Mouse (Mus musculus): Measurements from ENCODE around the gene Scn3b. TPM values are rescaled to one million over a fixed set of nuclear protein-coding genes. Genes with fewer than 3 reads are reported as not detected.

The Scn3b gene
- 0.65 and 1.5 TPM in 2 replicates for polyA plus RNA-seq (2016; fragmentation: Nextera tagmentation; extraction: Ambion mirVana)

GRCm38 (mm10) chr9:40269103-40269861, at the start of gene Scn3b:
TSS of gene Scn3b (plus strand) at chr9:40269217.
- Histone ChIP-seq H3K36me3 (no peaks in the 10 kb centered on the region), H3K4me3 (replicated peaks) (peak within 1 kb of the TSS; percentile 25), H3K27me3 (peaks cover 39% of the 10 kb centered on the region), H3K4me2 (peak within 1 kb of the TSS; percentile 51), H3K9ac (replicated peaks) (no peak within 1 kb of the TSS), H3K4me1 (replicated peaks) (peaks cover 15% of the 10 kb centered on the region), H3K27ac (no peak within 1 kb of the TSS), H3K9me3 (no peaks in the 10 kb centered on the region)
- ATAC-seq (ENCODE audit: insufficient number of reproducible peaks, insufficient read depth, low FRiP score, low TSS enrichment, low read depth) = peak; percentile 50
- under 1% methylated on average over 42 of the region's 42 CpGs for WGBS

- Histone ChIP-seq H3K4me2 (no peak overlapping the region), H3K27ac (no peak overlapping the region), H3K9ac (replicated peaks) (no peak overlapping the region), H3K4me3 (replicated peaks) (no peak overlapping the region), H3K27me3 (no peaks in the 10 kb centered on the region), H3K9me3 (no peaks in the 10 kb centered on the region), H3K36me3 (no peaks in the 10 kb centered on the region), H3K4me1 (replicated peaks) (no peaks in the 10 kb centered on the region)
- no peak for ATAC-seq (ENCODE audit: insufficient number of reproducible peaks, insufficient read depth, low FRiP score, low TSS enrichment, low read depth)
- 72% methylated on average over 4 of the region's 4 CpGs for WGBS
Observed at GRCm38 (mm10) chr9:40224289-40224688, 44.7 kb upstream of the Scn3b start.

- no peaks in the 10 kb centered on the region for H3K9me3 ChIP-seq
- ATAC-seq (ENCODE audit: insufficient number of reproducible peaks, insufficient read depth, low FRiP score, low TSS enrichment, low read depth) = peak; percentile 56; the same call in 1 of the 2 replicates
Observed at GRCm38 (mm10) chr9:40227874-40228789, 40.9 kb upstream of the Scn3b start.

GRCm38 (mm10) chr9:40228804-40229331, 40.1 kb upstream of the Scn3b start:
- H3K27me3 ChIP-seq = no peaks in the 10 kb centered on the region
- H3K27ac ChIP-seq = no peak overlapping the region
- H3K4me3 ChIP-seq (replicated peaks) = no peak overlapping the region
- H3K36me3 ChIP-seq = no peaks in the 10 kb centered on the region
- ATAC-seq (ENCODE audit: insufficient number of reproducible peaks, insufficient read depth, low FRiP score, low TSS enrichment, low read depth) = no peak
- H3K9me3 ChIP-seq = no peaks in the 10 kb centered on the region
- no peak overlapping the region for H3K4me2 ChIP-seq
- no peak overlapping the region for H3K9ac ChIP-seq (replicated peaks)
- 70% methylated on average over 6 of the region's 6 CpGs for WGBS
- H3K4me1 ChIP-seq (replicated peaks) = no peaks in the 10 kb centered on the region

More at GRCm38 (mm10) chr9:40227874-40228789, 40.9 kb upstream of the Scn3b start:
- 70% methylated on average over 10 of the region's 10 CpGs for WGBS
- H3K27ac ChIP-seq = no peak overlapping the region
- no peaks in the 10 kb centered on the region for H3K4me1 ChIP-seq (replicated peaks)
- no peak overlapping the region for H3K4me2 ChIP-seq
- H3K27me3 ChIP-seq = no peaks in the 10 kb centered on the region
- no peaks in the 10 kb centered on the region for H3K36me3 ChIP-seq
- H3K4me3 ChIP-seq (replicated peaks) = no peak overlapping the region
- H3K9ac ChIP-seq (replicated peaks) = no peak overlapping the region

DNA sequence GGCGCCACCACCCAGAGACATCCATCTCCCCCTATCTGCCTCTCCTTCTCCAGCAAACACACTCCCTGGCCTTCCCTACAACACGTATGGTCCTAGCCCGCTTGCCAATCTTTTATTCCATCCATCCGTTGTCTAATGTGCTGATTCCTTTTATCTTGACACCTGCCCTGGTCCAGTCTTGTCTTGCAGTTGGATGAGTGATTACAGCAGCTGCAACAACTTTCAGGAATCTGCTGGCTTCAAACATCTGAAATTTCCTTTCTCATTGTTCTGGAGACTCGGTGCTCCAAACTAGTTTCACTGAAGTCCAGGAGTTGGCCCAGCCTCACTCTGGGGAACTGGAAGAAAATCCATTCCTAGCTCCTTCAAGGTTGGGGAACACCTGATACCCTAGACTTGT, 39.5 kb upstream of the Scn3b start:
- Histone ChIP-seq H3K27ac (no peak overlapping the region), H3K9me3 (no peaks in the 10 kb centered on the region), H3K36me3 (no peaks in the 10 kb centered on the region), H3K4me1 (replicated peaks) (peaks cover 3% of the 10 kb centered on the region), H3K27me3 (no peaks in the 10 kb centered on the region), H3K4me2 (no peak overlapping the region), H3K9ac (replicated peaks) (no peak overlapping the region), H3K4me3 (replicated peaks) (no peak overlapping the region)
- no peak for ATAC-seq (ENCODE audit: insufficient number of reproducible peaks, insufficient read depth, low FRiP score, low TSS enrichment, low read depth)
- 78% methylated on average over 5 of the region's 5 CpGs for WGBS

- WGBS = 85% methylated on average over 3 of the region's 3 CpGs
- Histone ChIP-seq H3K9me3 (no peaks in the 10 kb centered on the region), H3K4me3 (replicated peaks) (no peak overlapping the region), H3K4me1 (replicated peaks) (peaks cover 9% of the 10 kb centered on the region), H3K4me2 (no peak overlapping the region), H3K36me3 (no peaks in the 10 kb centered on the region), H3K27me3 (no peaks in the 10 kb centered on the region), H3K27ac (no peak overlapping the region), H3K9ac (replicated peaks) (no peak overlapping the region)
- no peak for ATAC-seq (ENCODE audit: insufficient number of reproducible peaks, insufficient read depth, low FRiP score, low TSS enrichment, low read depth)
Observed at GRCm38 (mm10) chr9:40231019-40231418, 38.0 kb upstream of the Scn3b start.

DNA sequence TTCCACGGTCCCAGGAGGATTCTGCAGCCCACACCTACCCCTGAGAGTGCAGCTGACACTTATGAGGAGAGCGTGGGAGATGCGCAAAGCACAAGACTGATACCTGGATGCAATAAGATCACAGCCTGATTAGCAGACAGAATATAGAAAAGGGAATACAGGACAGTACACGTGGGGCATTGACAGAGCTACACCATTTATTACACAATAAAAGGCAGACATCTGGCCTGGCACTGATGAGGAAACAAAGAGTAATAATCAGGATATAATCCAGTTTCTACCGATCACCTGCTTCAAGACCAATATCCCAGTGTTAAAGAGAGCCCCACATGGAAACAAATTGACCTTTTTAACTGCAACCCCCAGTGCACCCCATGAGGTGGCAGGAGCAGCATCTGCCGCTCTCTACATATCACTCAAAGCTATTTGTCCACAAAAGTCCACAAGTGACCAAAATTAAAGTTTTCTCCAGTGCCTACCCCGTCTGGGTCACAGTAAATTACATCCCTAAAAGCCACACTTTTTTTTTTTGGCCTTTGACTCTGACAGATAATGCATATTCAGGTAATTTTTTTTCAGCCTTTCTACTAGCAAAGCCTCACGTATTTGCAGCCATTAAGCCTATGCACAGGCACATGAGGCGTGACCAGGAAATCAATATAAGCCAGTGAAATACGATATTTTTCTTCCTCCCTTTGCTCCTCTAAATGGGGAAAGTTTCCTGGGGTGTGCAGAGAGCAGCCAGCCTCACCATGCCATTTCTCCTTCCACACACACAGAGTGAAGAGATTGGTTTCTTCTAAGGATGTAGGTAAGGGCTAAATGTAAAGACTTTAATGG, 34.6 kb upstream of the Scn3b start:
- Histone ChIP-seq H3K4me3 (replicated peaks) (no peak overlapping the region), H3K9ac (replicated peaks) (no peak overlapping the region), H3K27ac (no peak overlapping the region), H3K36me3 (no peaks in the 10 kb centered on the region), H3K9me3 (no peaks in the 10 kb centered on the region), H3K4me2 (no peak overlapping the region), H3K27me3 (peaks cover 10% of the 10 kb centered on the region), H3K4me1 (replicated peaks) (peaks cover 9% of the 10 kb centered on the region)
- ATAC-seq (ENCODE audit: insufficient number of reproducible peaks, insufficient read depth, low FRiP score, low TSS enrichment, low read depth) = no peak
- 49% methylated on average over 10 of the region's 10 CpGs for WGBS

- no peak for ATAC-seq (ENCODE audit: insufficient number of reproducible peaks, insufficient read depth, low FRiP score, low TSS enrichment, low read depth)
- WGBS = 83% methylated on average over 7 of the region's 7 CpGs
- H3K27me3 ChIP-seq = peaks cover 16% of the 10 kb centered on the region
- H3K4me3 ChIP-seq (replicated peaks) = no peak overlapping the region
- H3K9ac ChIP-seq (replicated peaks) = no peak overlapping the region
- H3K9me3 ChIP-seq = no peaks in the 10 kb centered on the region
- H3K4me2 ChIP-seq = no peak overlapping the region
- no peaks in the 10 kb centered on the region for H3K36me3 ChIP-seq
- no peak overlapping the region for H3K27ac ChIP-seq
- H3K4me1 ChIP-seq (replicated peaks) = peaks cover 9% of the 10 kb centered on the region
Observed at GRCm38 (mm10) chr9:40235220-40235619, 33.8 kb upstream of the Scn3b start.

DNA sequence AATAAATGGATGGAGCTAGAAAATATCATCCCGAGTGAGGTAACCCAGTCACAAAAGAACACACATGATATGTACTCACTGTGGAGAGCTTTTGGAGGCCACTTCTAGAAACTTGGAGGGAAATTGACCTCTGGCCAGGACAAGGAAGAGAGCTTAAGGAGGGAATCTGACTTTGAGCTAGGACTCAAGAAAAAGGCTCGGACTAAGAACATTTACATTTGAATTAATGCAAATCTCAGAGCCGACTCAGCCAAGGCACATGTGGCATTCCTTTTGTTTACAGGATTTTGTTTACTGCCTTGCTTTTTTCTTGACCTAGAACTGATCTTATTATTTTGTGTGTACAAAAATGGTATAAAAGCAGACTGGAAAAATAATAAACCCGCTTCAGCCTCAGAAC, 29.3 kb upstream of the Scn3b start:
- no peak overlapping the region for H3K4me3 ChIP-seq (replicated peaks)
- no peak overlapping the region for H3K27ac ChIP-seq
- H3K4me2 ChIP-seq = no peak overlapping the region
- H3K36me3 ChIP-seq = no peaks in the 10 kb centered on the region
- peaks cover 33% of the 10 kb centered on the region for H3K27me3 ChIP-seq
- H3K9ac ChIP-seq (replicated peaks) = no peak overlapping the region
- no peaks in the 10 kb centered on the region for H3K9me3 ChIP-seq
- 32% methylated on average over 4 of the region's 4 CpGs for WGBS
- H3K4me1 ChIP-seq (replicated peaks) = peaks cover 4% of the 10 kb centered on the region
- ATAC-seq (ENCODE audit: insufficient number of reproducible peaks, insufficient read depth, low FRiP score, low TSS enrichment, low read depth) = no peak

GRCm38 (mm10) chr9:40240311-40240710, 28.7 kb upstream of the Scn3b start:
- ATAC-seq (ENCODE audit: insufficient number of reproducible peaks, insufficient read depth, low FRiP score, low TSS enrichment, low read depth) = no peak
- H3K36me3 ChIP-seq = no peaks in the 10 kb centered on the region
- H3K27ac ChIP-seq = no peak overlapping the region
- peaks cover 33% of the 10 kb centered on the region for H3K27me3 ChIP-seq
- no peaks in the 10 kb centered on the region; the same call in none of the 2 replicates for H3K4me1 ChIP-seq (replicated peaks)
- H3K9me3 ChIP-seq = no peaks in the 10 kb centered on the region
- H3K9ac ChIP-seq (replicated peaks) = no peak overlapping the region
- H3K4me2 ChIP-seq = 0 out of 2 replicates have a peak overlapping the region, but pooled peaks have one; percentile 66
- WGBS = 16% methylated on average over 5 of the region's 5 CpGs
- no peak overlapping the region for H3K4me3 ChIP-seq (replicated peaks)
